Mouse (Mus musculus) lung, postnatal 0 days (tissue): Measurements from ENCODE around the gene Tesc.

ENCODE experiments used
- CTCF ChIP-seq: IDR thresholded peaks from 2 replicates; pipeline ENCODE4 v1.5.1; 2016; ENCODE audit warnings: antibody characterized with exemption, mild to moderate bottlenecking
- EP300 ChIP-seq: IDR thresholded peaks from 2 replicates; pipeline ENCODE4 v1.6.1; 2016; ENCODE audit warnings: antibody characterized with exemption, mild to moderate bottlenecking, control low read depth

- TF ChIP-seq EP300 (no peak), CTCF (no peak)
Measured at GRCm38 (mm10) chr5:118106667-118107066, 79.1 kb downstream of the Tesc start.
